Mouse (Mus musculus) neural tube, embryonic 13.5 days (tissue): ENCODE measurements around the gene Pnma1. TPM values are rescaled to one million over a fixed set of nuclear protein-coding genes. Genes with fewer than 3 reads are reported as not detected.

ENCODE experiments used
- polyA plus RNA-seq: library from polyadenylated mRNA; unstranded; fragments of >200 nt; fragmentation: Nextera tagmentation; extraction: Ambion mirVana; gene quantifications from 2 replicates; pipeline ENCODE4 v1.2.1, GENCODE M21; 2015

The Pnma1 gene
- polyA plus RNA-seq, 1 experiment from 2014 or later, result 3.1 TPM

Other genes starting within 250 kb of the Pnma1 start
- 21.6 and 25.7 TPM in 2 replicates for gene Numb, start 226.6 kb downstream of the Pnma1 start, polyA plus RNA-seq
- 11.2 and 12.4 TPM in 2 replicates for gene Riox1, start 197.9 kb downstream of the Pnma1 start, polyA plus RNA-seq
- gene Heatr4, start 163.6 kb downstream of the Pnma1 start, polyA plus RNA-seq, result not detected in 2 replicates
- gene Acot2, start 160.6 kb downstream of the Pnma1 start, polyA plus RNA-seq, result 15.0 and 17.8 TPM in 2 replicates
- gene Acot1, start 139.0 kb downstream of the Pnma1 start, polyA plus RNA-seq, result 86.3 and 101 TPM in 2 replicates
- 0.18 and 0.24 TPM in 2 replicates for gene Acot4, start 110.1 kb downstream of the Pnma1 start, polyA plus RNA-seq
- gene Gm49366, start 109.6 kb downstream of the Pnma1 start, polyA plus RNA-seq, result not detected in 2 replicates
- 0.69 and 0.75 TPM in 2 replicates for gene Acot3, start 96.3 kb downstream of the Pnma1 start, polyA plus RNA-seq
- gene Acot5, start 79.2 kb downstream of the Pnma1 start, polyA plus RNA-seq, result 0.14 and 0.23 TPM in 2 replicates
- 0.63 and 1.0 TPM in 2 replicates for gene Acot6, start 47.8 kb downstream of the Pnma1 start, polyA plus RNA-seq
- gene Dnal1, start 34.1 kb downstream of the Pnma1 start, polyA plus RNA-seq, result 4.9 and 7.0 TPM in 2 replicates
- 4.9 TPM in 2 replicates for gene Elmsan1, start 70.4 kb upstream of the Pnma1 start, polyA plus RNA-seq
- 14.0 and 16.3 TPM in 2 replicates for gene Ptgr2, start 136.7 kb upstream of the Pnma1 start, polyA plus RNA-seq
- 82.1 and 83.7 TPM in 2 replicates for gene Zfp410, start 168.4 kb upstream of the Pnma1 start, polyA plus RNA-seq
- 39.4 and 41.3 TPM in 2 replicates for gene Coq6, start 213.2 kb upstream of the Pnma1 start, polyA plus RNA-seq
- 14.2 and 17.6 TPM in 2 replicates for gene Fam161b, start 213.3 kb upstream of the Pnma1 start, polyA plus RNA-seq